Mouse (Mus musculus): ENCODE data around the gene Trpt1.

DNA sequence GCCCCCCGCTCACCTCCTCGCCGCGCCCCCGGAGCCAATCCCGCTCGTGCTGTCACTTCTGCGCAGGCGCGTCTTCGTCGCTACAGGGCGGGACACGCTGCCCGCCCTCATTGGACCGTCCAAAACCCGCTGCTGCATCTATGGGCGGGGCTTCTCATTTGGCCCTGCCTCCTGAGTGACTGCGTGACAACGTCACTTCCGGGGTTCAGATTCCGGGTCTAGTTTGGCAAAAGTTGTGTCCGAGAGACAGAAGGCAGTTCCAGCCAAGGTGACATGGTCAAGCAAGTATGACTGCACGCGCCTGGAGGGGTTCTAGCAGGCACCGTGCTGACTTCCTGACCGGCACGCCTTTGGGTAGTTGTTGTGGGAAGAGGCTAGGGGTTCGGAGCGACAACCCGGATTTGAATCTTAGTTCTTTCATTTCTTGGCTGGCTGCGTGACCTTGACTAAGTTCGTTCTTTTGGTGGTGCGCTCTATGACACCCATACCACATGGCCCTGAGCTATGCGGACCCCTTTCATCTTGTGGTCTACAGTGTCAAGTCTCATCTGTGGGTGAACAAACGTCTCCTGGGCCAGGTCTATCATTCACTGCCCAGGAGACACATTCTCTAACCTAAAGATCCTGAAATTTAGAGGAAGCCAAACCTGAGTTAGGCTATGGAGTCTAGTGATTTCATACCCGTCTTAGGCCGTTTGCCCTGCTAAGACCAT, 15.4 kb upstream of the Trpt1 start, which contains the start of gene Fkbp2:
- TF ChIP-seq CTCF (conservative IDR thresholded peaks at IDR 0.05; ENCODE audit: low read length) = no peak
- no peak for TF ChIP-seq POU5F1 (IDR thresholded peaks at IDR 0.05; ENCODE audit: borderline replicate concordance, low read length)
- TF ChIP-seq NANOG (IDR thresholded peaks at IDR 0.05; ENCODE audit: borderline replicate concordance, low read length) = no peak

Data from E14TG2a.4 (cell line).